Mouse (Mus musculus): Measurements from ENCODE around the gene Olfr91. TPM values are rescaled to one million over a fixed set of nuclear protein-coding genes. Genes with fewer than 3 reads are reported as not detected.
"Not testable (repeated sequence)": the region's sequence is repeated elsewhere in the genome, so short reads cannot be mapped to it uniquely, and the experiment has no call there.

The Olfr91 gene
- not detected in 2 replicates for polyA plus RNA-seq (2015; fragmentation: Nextera tagmentation; extraction: Ambion mirVana)

GRCm38 (mm10) chr17:37098178-37098577 lies at the start of gene Olfr91:
Gene Olfr91 (minus strand): TSS chr17:37098278.
- H3K9me3 ChIP-seq (ENCODE audit: control insufficient read depth): no peaks in the 10 kb centered on the region
- no peak within 1 kb of the TSS for H3K4me2 ChIP-seq (replicated peaks; ENCODE audit: low read depth)
- no peak for ATAC-seq
- H3K36me3 ChIP-seq (ENCODE audit: control insufficient read depth, insufficient read depth): no peaks in the 10 kb centered on the region
- no peaks in the 10 kb centered on the region for H3K4me1 ChIP-seq (replicated peaks; ENCODE audit: control insufficient read depth, insufficient read depth, low read length)
- H3K27ac ChIP-seq (ENCODE audit: low read depth, low read length): no peak within 1 kb of the TSS
- TF ChIP-seq CTCF (IDR thresholded peaks at IDR 0.05; ENCODE audit: low read depth): no peak
- 83% methylated on average over 1 of the region's 1 CpGs for WGBS
- H3K27me3 ChIP-seq (replicated peaks; ENCODE audit: control insufficient read depth, insufficient read depth, low read length): no peaks in the 10 kb centered on the region
- no peak within 1 kb of the TSS for H3K9ac ChIP-seq (ENCODE audit: low read depth, low read length)
- H3K4me3 ChIP-seq (ENCODE audit: low read depth, low read length): no peak within 1 kb of the TSS

- H3K27me3 ChIP-seq (replicated peaks; ENCODE audit: control insufficient read depth, insufficient read depth, low read length); H3K9me3 ChIP-seq (ENCODE audit: control insufficient read depth); H3K4me3 ChIP-seq (ENCODE audit: low read depth, low read length); H3K9ac ChIP-seq (ENCODE audit: low read depth, low read length); H3K36me3 ChIP-seq (ENCODE audit: control insufficient read depth, insufficient read depth); H3K4me2 ChIP-seq (replicated peaks; ENCODE audit: low read depth); ATAC-seq; H3K4me1 ChIP-seq (replicated peaks; ENCODE audit: control insufficient read depth, insufficient read depth, low read length); H3K27ac ChIP-seq (ENCODE audit: low read depth, low read length): not testable (repeated sequence)
- WGBS: 61% methylated on average over 4 of the region's 4 CpGs
Measured at GRCm38 (mm10) chr17:37131366-37131765, 33.3 kb upstream of the Olfr91 start.

GRCm38 (mm10) chr17:37119988-37120387 lies 21.9 kb upstream of the Olfr91 start, which contains the start of gene Olfr92:
Gene Olfr92 (minus strand): TSS chr17:37120088.
- H3K27ac ChIP-seq (ENCODE audit: low read depth, low read length): no peak within 1 kb of the TSS
- H3K9me3 ChIP-seq (ENCODE audit: control insufficient read depth): no peaks in the 10 kb centered on the region
- H3K4me3 ChIP-seq (ENCODE audit: low read depth, low read length): no peak within 1 kb of the TSS
- no peak for TF ChIP-seq CTCF (IDR thresholded peaks at IDR 0.05; ENCODE audit: low read depth)
- H3K9ac ChIP-seq (ENCODE audit: low read depth, low read length): no peak within 1 kb of the TSS
- H3K27me3 ChIP-seq (replicated peaks; ENCODE audit: control insufficient read depth, insufficient read depth, low read length): no peaks in the 10 kb centered on the region
- no peaks in the 10 kb centered on the region for H3K36me3 ChIP-seq (ENCODE audit: control insufficient read depth, insufficient read depth)
- H3K4me2 ChIP-seq (replicated peaks; ENCODE audit: low read depth): no peak within 1 kb of the TSS
- no peaks in the 10 kb centered on the region for H3K4me1 ChIP-seq (replicated peaks; ENCODE audit: control insufficient read depth, insufficient read depth, low read length)
- 83% methylated on average over 2 of the region's 2 CpGs for WGBS
- ATAC-seq: no peak

- no peak overlapping the region for H3K4me3 ChIP-seq (ENCODE audit: low read depth, low read length)
- H3K4me1 ChIP-seq (replicated peaks; ENCODE audit: control insufficient read depth, insufficient read depth, low read length): no peaks in the 10 kb centered on the region
- no peaks in the 10 kb centered on the region for H3K36me3 ChIP-seq (ENCODE audit: control insufficient read depth, insufficient read depth)
- no peak for TF ChIP-seq CTCF (IDR thresholded peaks at IDR 0.05; ENCODE audit: low read depth)
- no peaks in the 10 kb centered on the region for H3K27me3 ChIP-seq (replicated peaks; ENCODE audit: control insufficient read depth, insufficient read depth, low read length)
- no peak overlapping the region for H3K9ac ChIP-seq (ENCODE audit: low read depth, low read length)
- no peak overlapping the region for H3K27ac ChIP-seq (ENCODE audit: low read depth, low read length)
- H3K4me2 ChIP-seq (replicated peaks; ENCODE audit: low read depth): no peak overlapping the region
- no peaks in the 10 kb centered on the region for H3K9me3 ChIP-seq (ENCODE audit: control insufficient read depth)
- ATAC-seq: no peak
- 83% methylated on average over 5 of the region's 5 CpGs for WGBS
Measured at GRCm38 (mm10) chr17:37093289-37093688, 4.8 kb downstream of the Olfr91 start.

- Histone ChIP-seq H3K27ac (ENCODE audit: low read depth, low read length) (no peak overlapping the region), H3K36me3 (ENCODE audit: control insufficient read depth, insufficient read depth) (no peaks in the 10 kb centered on the region), H3K4me3 (ENCODE audit: low read depth, low read length) (no peak overlapping the region), H3K4me1 (replicated peaks; ENCODE audit: control insufficient read depth, insufficient read depth, low read length) (no peaks in the 10 kb centered on the region), H3K4me2 (replicated peaks; ENCODE audit: low read depth) (no peak overlapping the region), H3K9ac (ENCODE audit: low read depth, low read length) (no peak overlapping the region), H3K9me3 (ENCODE audit: control insufficient read depth) (no peaks in the 10 kb centered on the region), H3K27me3 (replicated peaks; ENCODE audit: control insufficient read depth, insufficient read depth, low read length) (no peaks in the 10 kb centered on the region)
- TF ChIP-seq CTCF (IDR thresholded peaks at IDR 0.05; ENCODE audit: low read depth): no peak
- 69% methylated on average over 1 of the region's 1 CpGs for WGBS
- ATAC-seq: no peak
Measured at GRCm38 (mm10) chr17:37092198-37092597, 5.9 kb downstream of the Olfr91 start.

GRCm38 (mm10) chr17:37088399-37088798 lies 9.7 kb downstream of the Olfr91 start, which contains the start of gene Olfr90:
Gene Olfr90 (minus strand): TSS chr17:37088499.
- no peak for TF ChIP-seq CTCF (IDR thresholded peaks at IDR 0.05; ENCODE audit: low read depth)
- ATAC-seq: no peak
- H3K9ac ChIP-seq (ENCODE audit: low read depth, low read length): no peak within 1 kb of the TSS
- no peak within 1 kb of the TSS for H3K27ac ChIP-seq (ENCODE audit: low read depth, low read length)
- H3K27me3 ChIP-seq (replicated peaks; ENCODE audit: control insufficient read depth, insufficient read depth, low read length): no peaks in the 10 kb centered on the region
- no peak within 1 kb of the TSS for H3K4me2 ChIP-seq (replicated peaks; ENCODE audit: low read depth)
- H3K4me1 ChIP-seq (replicated peaks; ENCODE audit: control insufficient read depth, insufficient read depth, low read length): no peaks in the 10 kb centered on the region
- no peaks in the 10 kb centered on the region for H3K9me3 ChIP-seq (ENCODE audit: control insufficient read depth)
- no peaks in the 10 kb centered on the region for H3K36me3 ChIP-seq (ENCODE audit: control insufficient read depth, insufficient read depth)
- no peak within 1 kb of the TSS for H3K4me3 ChIP-seq (ENCODE audit: low read depth, low read length)

- Histone ChIP-seq H3K36me3 (ENCODE audit: control insufficient read depth, insufficient read depth) (no peaks in the 10 kb centered on the region), H3K9ac (ENCODE audit: low read depth, low read length) (no peak overlapping the region), H3K27me3 (replicated peaks; ENCODE audit: control insufficient read depth, insufficient read depth, low read length) (no peaks in the 10 kb centered on the region), H3K4me2 (replicated peaks; ENCODE audit: low read depth) (no peak overlapping the region), H3K4me3 (ENCODE audit: low read depth, low read length) (no peak overlapping the region), H3K27ac (ENCODE audit: low read depth, low read length) (no peak overlapping the region), H3K4me1 (replicated peaks; ENCODE audit: control insufficient read depth, insufficient read depth, low read length) (no peaks in the 10 kb centered on the region), H3K9me3 (ENCODE audit: control insufficient read depth) (no peaks in the 10 kb centered on the region)
- ATAC-seq: no peak
- 73% methylated on average over 10 of the region's 10 CpGs for WGBS
- no peak for TF ChIP-seq CTCF (IDR thresholded peaks at IDR 0.05; ENCODE audit: low read depth)
Measured at GRCm38 (mm10) chr17:37085545-37085944, 12.5 kb downstream of the Olfr91 start.

All from intestine, postnatal 0 days (tissue).